Mouse (Mus musculus) liver, adult 2 months (tissue): ENCODE measurements at regions not wholly inside any gene's neighbourhood (a gene's known extent, or its start where the extent isn't known, plus 50 kb on each side); places are given as distances from the start of the nearest gene placed in this dataset.

ENCODE experiments used
- DNase-seq: peaks from one replicate; pipeline ENCODE4 v3.0.0-alpha.2; 2011; ENCODE audit warnings: low read depth, low spot score; ENCODE audit errors: extremely low read depth
- H3K27ac ChIP-seq: fragments of 200-500 bp; replicated peaks from 2 replicates; pipeline ENCODE4 v1.5.1; 2012; ENCODE audit warnings: low read depth, mild to moderate bottlenecking, control low read depth, inconsistent platforms, low read length; ENCODE audit not compliant: insufficient read depth
- H3K27me3 ChIP-seq: fragments of 200-500 bp; 2 replicates; pipeline ENCODE4 v1.6.1; 2012; ENCODE audit warnings: mild to moderate bottlenecking, moderate library complexity, low read length, inconsistent platforms; ENCODE audit not compliant: control insufficient read depth, insufficient read depth
- H3K36me3 ChIP-seq: fragments of 200-500 bp; 2 replicates; pipeline ENCODE4 v1.6.1; 2012; ENCODE audit warnings: low read length, inconsistent platforms; ENCODE audit not compliant: control insufficient read depth, insufficient read depth
- H3K4me1 ChIP-seq: fragments of 200-500 bp; 2 replicates; pipeline ENCODE4 v1.6.1; 2011; ENCODE audit warnings: low read length; ENCODE audit not compliant: control insufficient read depth, insufficient read depth
- H3K4me3 ChIP-seq: fragments of 200-500 bp; 2 replicates; pipeline ENCODE4 v1.5.1; 2011; ENCODE audit warnings: low read depth, mild to moderate bottlenecking, control low read depth, low read length, moderate library complexity; ENCODE audit not compliant: insufficient read depth
- H3K79me2 ChIP-seq: fragments of 200-500 bp; 2 replicates; pipeline ENCODE4 v1.6.1; 2012; ENCODE audit warnings: inconsistent platforms, mild to moderate bottlenecking, low read length, moderate library complexity; ENCODE audit not compliant: control insufficient read depth, insufficient read depth
- H3K9ac ChIP-seq: fragments of 200-500 bp; 2 replicates; pipeline ENCODE4 v1.6.1; 2012; ENCODE audit warnings: low read depth, mild to moderate bottlenecking, control low read depth, inconsistent platforms, low read length
- CTCF ChIP-seq: fragments of 200-500 bp; IDR thresholded peaks from 2 replicates; pipeline ENCODE4 v1.5.1; 2011; ENCODE audit warnings: low read depth, low read length, control low read depth
- POLR2A ChIP-seq: fragments of 200-500 bp; IDR thresholded peaks from 2 replicates; pipeline ENCODE4 v1.6.1; 2011; ENCODE audit warnings: low read length, control low read depth; ENCODE audit not compliant: insufficient read depth; ENCODE audit errors: extremely low read depth
- WGBS: fragments of 180-500 bp; shearing (Covaris S2); methylation state at CpG from one replicate; pipeline ENCODE4 v1.1.7; 2018; 5-methylcytosine and 5-hydroxymethylcytosine counted together

DNA sequence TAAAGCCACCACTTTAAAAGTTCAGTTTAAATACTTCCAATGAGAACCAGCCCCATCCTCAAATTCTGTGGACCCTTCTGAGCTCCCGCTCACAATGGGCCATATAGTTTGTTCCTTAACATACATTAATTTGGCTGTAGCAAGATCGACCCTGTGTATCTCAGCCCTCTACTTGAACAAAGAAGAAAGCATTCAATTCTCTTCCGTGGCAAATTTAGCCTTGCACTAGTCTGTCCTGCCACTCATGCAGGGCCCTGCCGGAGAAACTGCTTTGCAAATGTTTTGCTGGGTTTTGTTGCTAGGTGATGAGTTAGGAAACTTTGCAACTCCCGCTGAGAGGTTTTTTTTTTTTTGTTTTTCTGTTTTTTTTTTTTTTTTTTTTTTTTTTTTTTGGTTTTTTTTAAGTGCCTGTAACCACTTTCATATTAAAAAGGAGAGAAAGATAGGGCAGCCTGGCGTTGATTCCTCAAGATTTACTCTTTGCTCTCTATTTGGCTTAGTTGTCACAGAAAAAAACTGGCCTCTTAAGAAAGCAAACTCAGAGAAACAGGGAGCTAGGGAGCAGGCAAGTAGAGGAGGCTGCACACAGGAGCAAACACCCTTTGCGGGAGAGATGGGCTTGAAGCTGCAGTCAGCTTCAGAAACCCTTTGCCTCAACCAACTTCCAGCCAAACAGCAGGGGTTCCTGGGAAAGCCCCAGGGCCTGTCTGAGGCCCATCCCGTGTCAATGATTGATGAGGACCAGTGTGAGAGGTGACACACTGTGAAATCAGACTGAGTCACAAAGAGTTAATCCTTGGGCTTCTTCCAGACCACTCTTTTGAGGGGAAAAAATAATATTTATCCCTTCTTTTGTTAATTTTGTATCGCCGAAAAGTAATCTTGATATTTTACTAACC lies 349.2 kb upstream of the Atp11b start:
- Histone ChIP-seq H3K4me1 (no peaks in the 10 kb centered on the region), H3K27ac (no peak overlapping the region), H3K36me3 (no peaks in the 10 kb centered on the region), H3K9ac (no peak overlapping the region), H3K79me2 (no peaks in the 10 kb centered on the region), H3K4me3 (no peak overlapping the region), H3K27me3 (no peaks in the 10 kb centered on the region)
- TF ChIP-seq POLR2A (no peak), CTCF (no peak)
- WGBS = 29% methylated on average over 10 of the region's 10 CpGs
- no peak for DNase-seq

GRCm38 (mm10) chr3:35405621-35406079 lies 348.3 kb upstream of the Atp11b start:
- no peak for DNase-seq
- TF ChIP-seq CTCF (no peak), POLR2A (no peak)
- H3K27ac ChIP-seq = no peak overlapping the region
- H3K9ac ChIP-seq = no peak overlapping the region
- H3K4me1 ChIP-seq = no peaks in the 10 kb centered on the region
- no peaks in the 10 kb centered on the region for H3K79me2 ChIP-seq
- no peaks in the 10 kb centered on the region for H3K36me3 ChIP-seq
- WGBS = 73% methylated on average over 14 of the region's 14 CpGs
- no peaks in the 10 kb centered on the region for H3K27me3 ChIP-seq
- H3K4me3 ChIP-seq = no peak overlapping the region

GRCm38 (mm10) chr3:35437687-35438086 lies 316.2 kb upstream of the Atp11b start:
- no peak overlapping the region for H3K27ac ChIP-seq
- H3K36me3 ChIP-seq = no peaks in the 10 kb centered on the region
- H3K4me1 ChIP-seq = no peaks in the 10 kb centered on the region
- no peak for DNase-seq
- no peaks in the 10 kb centered on the region for H3K79me2 ChIP-seq
- no peaks in the 10 kb centered on the region for H3K27me3 ChIP-seq
- 92% methylated on average over 1 of the region's 1 CpGs for WGBS
- no peak overlapping the region for H3K4me3 ChIP-seq
- TF ChIP-seq POLR2A (no peak), CTCF (no peak)
- H3K9ac ChIP-seq = no peak overlapping the region

DNA sequence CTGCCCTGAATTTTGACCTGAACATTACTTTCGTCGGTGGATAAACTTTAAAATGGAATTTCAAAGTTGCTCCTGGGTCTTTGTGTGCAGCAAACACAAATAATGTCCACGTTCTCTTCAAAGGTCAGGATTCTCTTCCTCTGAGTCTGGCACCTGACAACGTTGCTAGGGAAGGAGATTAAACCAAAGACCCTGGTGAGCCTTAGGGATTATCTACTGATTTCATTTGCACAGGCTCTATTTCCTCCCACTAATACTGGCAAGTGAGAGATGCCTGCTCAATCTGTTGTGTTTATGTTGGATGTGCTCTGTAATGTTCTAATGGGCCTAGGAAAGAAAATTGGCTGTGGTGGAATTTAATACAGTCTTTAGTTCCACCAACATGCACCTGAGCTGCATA lies 291.0 kb upstream of the Atp11b start:
- Histone ChIP-seq H3K27me3 (no peaks in the 10 kb centered on the region; the same call in 1 of the 2 replicates), H3K36me3 (no peaks in the 10 kb centered on the region), H3K4me3 (no peak overlapping the region), H3K79me2 (no peaks in the 10 kb centered on the region), H3K9ac (no peak overlapping the region), H3K27ac (no peak overlapping the region), H3K4me1 (no peaks in the 10 kb centered on the region)
- TF ChIP-seq POLR2A (no peak), CTCF (no peak)
- DNase-seq = no peak
- 31% methylated on average over 4 of the region's 4 CpGs for WGBS

- no peak overlapping the region for H3K9ac ChIP-seq
- H3K4me3 ChIP-seq = no peak overlapping the region
- H3K36me3 ChIP-seq = no peaks in the 10 kb centered on the region
- DNase-seq = no peak
- H3K79me2 ChIP-seq = no peaks in the 10 kb centered on the region
- WGBS = 79% methylated on average over 11 of the region's 11 CpGs
- H3K27me3 ChIP-seq = no peaks in the 10 kb centered on the region
- TF ChIP-seq CTCF (no peak), POLR2A (no peak)
- no peaks in the 10 kb centered on the region for H3K4me1 ChIP-seq
- H3K27ac ChIP-seq = no peak overlapping the region
Observed at GRCm38 (mm10) chr3:35464212-35464911, 289.5 kb upstream of the Atp11b start.

- TF ChIP-seq POLR2A (no peak), CTCF (no peak)
- no peaks in the 10 kb centered on the region for H3K27me3 ChIP-seq
- no peaks in the 10 kb centered on the region for H3K79me2 ChIP-seq
- H3K4me1 ChIP-seq = no peaks in the 10 kb centered on the region
- DNase-seq = no peak
- no peak overlapping the region for H3K4me3 ChIP-seq
- no peak overlapping the region for H3K27ac ChIP-seq
- no peak overlapping the region for H3K9ac ChIP-seq
- no peaks in the 10 kb centered on the region for H3K36me3 ChIP-seq
- 76% methylated on average over 3 of the region's 3 CpGs for WGBS
Observed at GRCm38 (mm10) chr3:35465956-35466355, 287.9 kb upstream of the Atp11b start.
